Mouse (Mus musculus) CH12.LX (cell line): ENCODE results near the gene Hist1h4d. TPM values are rescaled to one million over a fixed set of nuclear protein-coding genes. Genes with fewer than 3 reads are reported as not detected.

Source experiments
- DNase-seq: peaks from one replicate; pipeline ENCODE4 v3.0.0-alpha.2; 2013; ENCODE audit errors: extremely low read depth
- H3K27ac ChIP-seq: 2 replicates; pipeline ENCODE4 v1.5.1; 2012; ENCODE audit warnings: low read depth, mild to moderate bottlenecking, control low read depth, moderate library complexity; ENCODE audit not compliant: insufficient read depth
- H3K27me3 ChIP-seq: replicated peaks from 2 replicates; pipeline ENCODE3; 2012; ENCODE audit warnings: inconsistent platforms
- H3K36me3 ChIP-seq, 2 experiments: replicated peaks in 1 of 2; 2 replicates each; pipeline versions ENCODE3 to v1.6.1; 2012; ENCODE audit warnings: inconsistent platforms in 1 of 2, low read length in 1 of 2, mild to moderate bottlenecking in 1 of 2, mixed read lengths in 1 of 2, moderate library complexity in 1 of 2; ENCODE audit not compliant: control insufficient read depth in 1 of 2, insufficient read depth in 1 of 2
- H3K4me1 ChIP-seq, 2 experiments: 2 replicates each; pipeline ENCODE4 v1.6.1; 2012; ENCODE audit warnings: inconsistent platforms in 1 of 2, moderate library complexity in 1 of 2; ENCODE audit not compliant: insufficient read depth in 2 of 2, control insufficient read depth in 1 of 2
- H3K4me2 ChIP-seq: 2 replicates; pipeline ENCODE4 v1.6.1; 2012; ENCODE audit warnings: low read depth, mild to moderate bottlenecking, control low read depth; ENCODE audit not compliant: poor library complexity, insufficient read depth, severe bottlenecking
- H3K4me3 ChIP-seq, 3 experiments: fragments of 150-350 bp in 1 of 3; sonication (generic) in 1 of 3; replicated peaks in 1 of 3; 2 replicates each; pipeline versions ENCODE3 to v1.5.1; 2011 to 2012; ENCODE audit warnings: low read depth in 2 of 3, low read length in 2 of 3, mild to moderate bottlenecking in 2 of 3, moderate library complexity in 2 of 3, control low read depth in 1 of 3, improper control_type of control experiment in 1 of 3, inconsistent platforms in 1 of 3, mixed read lengths in 1 of 3; ENCODE audit not compliant: poor library complexity in 1 of 3
- H3K79me2 ChIP-seq: replicated peaks from 2 replicates; pipeline ENCODE4 v1.6.1; 2012; ENCODE audit warnings: mild to moderate bottlenecking, moderate library complexity; ENCODE audit not compliant: control insufficient read depth, poor library complexity, insufficient read depth, severe bottlenecking; ENCODE audit errors: extremely low read depth
- H3K9ac ChIP-seq: 2 replicates; pipeline ENCODE4 v1.6.1; 2012; ENCODE audit warnings: low read depth, mild to moderate bottlenecking, control low read depth, moderate library complexity; ENCODE audit not compliant: insufficient read depth
- H3K9me3 ChIP-seq: replicated peaks from 2 replicates; pipeline ENCODE3; 2012; ENCODE audit warnings: low read length, inconsistent platforms, mixed read lengths
- CTCF ChIP-seq, 2 experiments: IDR thresholded peaks in 1 of 2; conservative IDR thresholded peaks in 1 of 2; 2 replicates each; pipeline ENCODE4 v1.5.1; 2011 to 2012; ENCODE audit warnings: low read depth in 2 of 2, low read length in 2 of 2, improper control_type of control experiment in 1 of 2, inconsistent platforms in 1 of 2, mild to moderate bottlenecking in 1 of 2, moderate library complexity in 1 of 2
- ELF1 ChIP-seq: IDR thresholded peaks from 2 replicates; pipeline ENCODE4 v1.6.1; 2014; ENCODE audit warnings: low read depth, mild to moderate bottlenecking, inconsistent platforms, low read length, improper control_type of control experiment
- EP300 ChIP-seq: IDR thresholded peaks from 2 replicates; pipeline ENCODE4 v1.6.1; 2011; ENCODE audit warnings: low read length, improper control_type of control experiment
- ETS1 ChIP-seq: conservative IDR thresholded peaks from 2 replicates; pipeline ENCODE4 v1.6.1; 2012; ENCODE audit warnings: low read depth, mild to moderate bottlenecking, inconsistent platforms, low read length, improper control_type of control experiment, moderate library complexity
- HCFC1 ChIP-seq: IDR thresholded peaks from 2 replicates; pipeline ENCODE4 v1.6.1; 2012; ENCODE audit warnings: low read depth, mild to moderate bottlenecking, inconsistent platforms, low read length, improper control_type of control experiment
- IRF4 ChIP-seq: IDR thresholded peaks from 2 replicates; pipeline ENCODE4 v1.6.1; 2014; ENCODE audit warnings: low read depth, mild to moderate bottlenecking, inconsistent platforms, low read length, improper control_type of control experiment
- JUN ChIP-seq: IDR thresholded peaks from 2 replicates; pipeline ENCODE4 v1.6.1; 2011; ENCODE audit warnings: low read depth, mild to moderate bottlenecking, low read length, improper control_type of control experiment, moderate library complexity; ENCODE audit not compliant: insufficient read depth
- JUND ChIP-seq: conservative IDR thresholded peaks from 2 replicates; pipeline ENCODE4 v1.6.1; 2011; ENCODE audit warnings: low read depth, low read length, improper control_type of control experiment
- KAT2A ChIP-seq: IDR thresholded peaks from 2 replicates; pipeline ENCODE4 v1.6.1; 2012; ENCODE audit warnings: low read length, improper control_type of control experiment, inconsistent platforms; ENCODE audit not compliant: insufficient replicate concordance
- MAFK ChIP-seq: IDR thresholded peaks from 2 replicates; pipeline ENCODE4 v1.6.1; 2011; ENCODE audit warnings: low read length, improper control_type of control experiment; ENCODE audit not compliant: insufficient replicate concordance
- MXI1 ChIP-seq: IDR thresholded peaks from 2 replicates; pipeline ENCODE4 v1.6.1; 2011; ENCODE audit warnings: mild to moderate bottlenecking, low read depth, low read length, improper control_type of control experiment
- NELFE ChIP-seq: IDR thresholded peaks from 2 replicates; pipeline ENCODE4 v1.6.1; 2011; ENCODE audit warnings: low read depth, low read length, improper control_type of control experiment
- NRF1 ChIP-seq: IDR thresholded peaks from 2 replicates; pipeline ENCODE4 v1.6.1; 2014; ENCODE audit warnings: low read depth, mild to moderate bottlenecking, inconsistent platforms, low read length, improper control_type of control experiment, moderate library complexity
- POLR2A ChIP-seq: IDR thresholded peaks from 2 replicates; pipeline ENCODE4 v1.6.1; 2011; ENCODE audit warnings: low read depth, mild to moderate bottlenecking, improper control_type of control experiment, low read length
- POLR2AphosphoS2 ChIP-seq: IDR thresholded peaks from 2 replicates; pipeline ENCODE4 v1.6.1; 2011; ENCODE audit warnings: low read depth, low read length, improper control_type of control experiment
- RAD21 ChIP-seq: IDR thresholded peaks from 2 replicates; pipeline ENCODE4 v1.6.1; 2011; ENCODE audit warnings: low read depth, mild to moderate bottlenecking, low read length, improper control_type of control experiment, moderate library complexity
- RCOR1 ChIP-seq: conservative IDR thresholded peaks from 2 replicates; pipeline ENCODE4 v1.6.1; 2012; ENCODE audit warnings: low read depth, mild to moderate bottlenecking, inconsistent platforms, low read length, improper control_type of control experiment
- SIN3A ChIP-seq: IDR thresholded peaks from 2 replicates; pipeline ENCODE4 v1.6.1; 2012; ENCODE audit warnings: low read length, improper control_type of control experiment, inconsistent platforms
- SMC3 ChIP-seq: IDR thresholded peaks from 2 replicates; pipeline ENCODE4 v1.6.1; 2011; ENCODE audit warnings: low read depth, low read length, improper control_type of control experiment
- TBP ChIP-seq: conservative IDR thresholded peaks from 2 replicates; pipeline ENCODE4 v1.6.1; 2011; ENCODE audit warnings: low read depth, low read length, improper control_type of control experiment
- UBTF ChIP-seq: IDR thresholded peaks from 2 replicates; pipeline ENCODE4 v1.6.1; 2012; ENCODE audit warnings: low read depth, mild to moderate bottlenecking, inconsistent platforms, low read length, improper control_type of control experiment, moderate library complexity
- USF2 ChIP-seq: conservative IDR thresholded peaks from 2 replicates; pipeline ENCODE4 v1.6.1; 2011; ENCODE audit warnings: low read depth, low read length, improper control_type of control experiment
- ZC3H11A ChIP-seq: IDR thresholded peaks from 2 replicates; pipeline ENCODE4 v1.6.1; 2012; ENCODE audit warnings: low read depth, mild to moderate bottlenecking, inconsistent platforms, low read length, improper control_type of control experiment
- ZKSCAN1 ChIP-seq: IDR thresholded peaks from 2 replicates; pipeline ENCODE4 v1.6.1; 2012; ENCODE audit warnings: low read depth, inconsistent platforms, low read length, improper control_type of control experiment, borderline replicate concordance
- ZMIZ1 ChIP-seq: IDR thresholded peaks from 2 replicates; pipeline ENCODE4 v1.6.1; 2012; ENCODE audit warnings: low read depth, mild to moderate bottlenecking, inconsistent platforms, low read length, improper control_type of control experiment
- dilution Hi-C: fragments of 300-500 bp; cut with MboI; formaldehyde crosslinking; loops from 2 replicates; pipeline ENCODE4 v1.14.3; 2020; ENCODE audit warnings: low sequenced_read_pairs; ENCODE audit not compliant: extremely low pct_unique_long_range_greater_than_20kb, extremely low pct_ligation_motif_present
- in situ Hi-C: fragments of 300-500 bp; cut with MboI; formaldehyde crosslinking; loops from 3 replicates; pipeline ENCODE4 v1.14.3; 2019; ENCODE audit warnings: low sequenced_read_pairs, low pct_ligation_motif_present, low pct_unique_long_range_greater_than_20kb, mixed read lengths
- polyA plus RNA-seq: library from polyadenylated mRNA; unstranded; fragments of >175 nt; gene quantifications from 2 replicates; pipeline ENCODE4 v1.2.1, GENCODE M21; 2012; ENCODE audit warnings: low read depth; ENCODE audit not compliant: insufficient read length
- total RNA-seq, 2 experiments: library from RNA; depleted of rRNA; stranded (reverse); fragments of 300-350 nt in 1 of 2; fragments of >200 nt in 1 of 2; gene quantifications; 2 replicates each; pipeline ENCODE4 v1.2.3; 2012 to 2014

The Hist1h4d gene
- total and polyA plus RNA-seq, 3 experiments, result 6.7 to 1,831 (median 27.7) TPM

- Histone ChIP-seq H3K36me3 (no peaks in the 10 kb centered on the region), H3K4me2 (no peak overlapping the region), H3K9ac (no peak overlapping the region), H3K27me3 (no peaks in the 10 kb centered on the region), H3K4me3 (no peak overlapping the region), H3K79me2 (no peaks in the 10 kb centered on the region), H3K9me3 (no peaks in the 10 kb centered on the region), H3K4me1 (peaks cover 2 to 17% of the 10 kb centered on the region in 2 experiments; a peak in 3 of 4 replicates), H3K27ac (no peak overlapping the region)
- peak; percentile 84 for DNase-seq
- dilution Hi-C loops, result no loop called here
- in situ Hi-C loops, result no loop called here
- TF ChIP-seq SIN3A (0 out of 2 replicates have a peak, but pooled peaks have one; percentile 34), IRF4 (peak; percentile 78), JUN (no peak), RCOR1 (no peak), ZKSCAN1 (no peak), HCFC1 (no peak; the same call in 1 of the 2 replicates), NRF1 (no peak), MXI1 (no peak), ETS1 (no peak), USF2 (no peak), SMC3 (peak; percentile 63), ELF1 (no peak), EP300 (no peak), ZMIZ1 (no peak), JUND (0 out of 2 replicates have a peak, but pooled peaks have one; percentile 29), MAFK (no peak), RAD21 (peak; percentile 93), TBP (no peak), UBTF (no peak), ZC3H11A (peak; percentile 24; the same call in 1 of the 2 replicates), NELFE (no peak; the same call in 1 of the 2 replicates), POLR2AphosphoS2 (no peak), POLR2A (no peak), KAT2A (no peak), CTCF (conservative IDR thresholded peaks at IDR 0.05 in 1 of 2, IDR thresholded peaks at IDR 0.05 in 1 of 2; ENCODE audit: low read depth in 2 of 2, low read length in 2 of 2) (peak; percentile 81 to 89)
Measured at GRCm38 (mm10) chr13:23597957-23598356, 16.6 kb downstream of the Hist1h4d start.
